Mouse (Mus musculus): ENCODE results near the gene Gm45261. TPM values are rescaled to one million over a fixed set of nuclear protein-coding genes. Genes with fewer than 3 reads are reported as not detected.

Gene Gm45261
- polyA plus RNA-seq, 2 experiments from 2014 or later = not detected

GRCm38 (mm10) chr1:80409467-80410105, 51.7 kb downstream of the Gm45261 start:
- ATAC-seq = peak; percentile 69

GRCm38 (mm10) chr1:80408586-80408985, 52.7 kb downstream of the Gm45261 start:
- ATAC-seq = peak; percentile 86

DNA sequence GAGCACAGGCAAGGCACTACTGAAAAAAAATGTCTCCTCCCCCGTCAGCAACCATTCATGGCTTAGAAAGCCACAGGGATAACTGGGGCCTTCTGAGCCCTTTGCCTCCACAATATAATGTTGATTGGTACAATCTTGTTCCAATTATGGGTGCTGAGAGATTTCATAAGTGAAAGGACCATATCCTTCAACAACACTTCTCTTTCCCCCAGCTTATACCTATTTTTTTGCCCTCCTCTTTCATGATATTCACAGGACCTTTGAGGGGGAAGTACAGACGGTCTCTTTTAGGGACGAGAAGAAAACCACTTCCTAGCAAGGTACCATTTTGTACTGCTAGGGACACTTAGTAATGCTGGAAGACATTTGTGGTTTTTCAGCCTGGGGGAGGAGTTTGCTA, 57.1 kb downstream of the Gm45261 start:
- ATAC-seq = no peak

DNA sequence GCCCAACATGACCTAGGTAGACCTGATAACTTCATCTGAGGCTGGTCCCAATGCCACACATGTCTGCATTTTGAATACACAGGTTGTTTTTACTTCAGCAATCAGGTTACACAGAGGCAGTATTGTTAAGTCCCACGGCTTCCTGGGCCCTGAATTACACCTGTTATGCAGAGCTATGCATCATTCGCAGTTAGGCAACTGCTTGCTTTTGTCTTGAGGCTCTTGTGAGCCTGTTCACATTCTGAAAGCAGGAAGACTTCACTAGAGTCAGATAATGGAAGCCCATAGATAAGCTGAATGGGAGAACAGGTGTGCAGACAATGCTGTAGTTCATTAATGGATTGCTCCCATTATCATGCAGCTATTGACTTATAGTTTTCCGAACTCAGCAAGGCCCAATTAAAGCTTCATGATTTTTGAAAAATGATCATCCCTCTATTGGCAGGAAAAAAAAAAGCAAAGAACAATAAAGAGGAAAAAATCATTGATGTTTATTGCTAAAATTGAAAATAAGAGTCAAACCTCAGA, 57.8 kb downstream of the Gm45261 start:
- no peak for ATAC-seq

DNA sequence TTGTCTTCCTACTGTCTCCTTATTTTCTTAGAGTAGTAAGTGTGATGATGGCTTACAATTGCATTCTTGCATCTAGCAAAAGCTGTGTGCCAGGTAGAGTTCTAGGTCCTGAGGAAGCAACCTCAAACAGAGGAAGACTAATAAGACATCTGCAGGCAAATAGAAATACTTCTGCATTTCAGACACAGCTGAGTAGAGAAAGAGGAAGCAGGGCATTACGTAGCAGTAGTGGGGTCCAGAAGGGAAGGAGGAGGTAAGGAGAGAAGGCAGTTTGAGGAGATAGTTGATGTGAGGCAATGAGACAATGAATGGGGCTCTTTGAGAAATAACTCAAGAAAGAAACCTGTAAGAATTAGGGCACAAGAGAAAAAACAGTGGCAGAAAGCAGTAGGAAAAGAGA, 59.3 kb downstream of the Gm45261 start:
- ATAC-seq = no peak

Other genes with a start within 250 kb of the Gm45261 start
- gene Fam124b, start 243.0 kb downstream of the Gm45261 start, polyA plus RNA-seq (2017; shearing (Covaris generic)) = 1 to 10 TPM; 5.9 to 6.8 TPM
- gene Cul3, start 121.0 kb downstream of the Gm45261 start, polyA plus RNA-seq (2017; shearing (Covaris generic)) = 10 to 100 TPM; 25.0 to 48.2 TPM